Mouse (Mus musculus) lung, adult 2 months (tissue): ENCODE data around the gene Itga3. TPM values are rescaled to one million over a fixed set of nuclear protein-coding genes. Genes with fewer than 3 reads are reported as not detected.
A peak's percentile ranks its signal among the peaks of the same experiment; 100 is the strongest.

Source experiments
- DNase-seq: peaks from one replicate; pipeline ENCODE4 v3.0.0; 2022
- H3K4me1 ChIP-seq: fragments of 200-500 bp; 2 replicates; pipeline ENCODE4 v1.6.1; 2011; ENCODE audit warnings: low read length; ENCODE audit not compliant: control insufficient read depth, insufficient read depth
- H3K4me3 ChIP-seq: fragments of 200-500 bp; replicated peaks from 2 replicates; pipeline ENCODE3; 2011; ENCODE audit warnings: low read depth, mild to moderate bottlenecking, control low read depth, low read length; ENCODE audit errors: extremely low read depth
- CTCF ChIP-seq: fragments of 200-500 bp; IDR thresholded peaks from 2 replicates; pipeline ENCODE4 v1.5.1; 2011; ENCODE audit warnings: mild to moderate bottlenecking, low read length, control low read depth; ENCODE audit not compliant: insufficient read depth
- POLR2A ChIP-seq: fragments of 200-500 bp; IDR thresholded peaks from 2 replicates; pipeline ENCODE4 v1.6.1; 2011; ENCODE audit warnings: low read depth, mild to moderate bottlenecking, control low read depth, low read length, borderline replicate concordance; ENCODE audit errors: extremely low read depth
- WGBS: fragments of 180-500 bp; shearing (Covaris S2); methylation state at CpG from one replicate; pipeline ENCODE4 v1.1.7; 2018; 5-methylcytosine and 5-hydroxymethylcytosine counted together
- polyA plus RNA-seq: library from polyadenylated mRNA; depleted of rRNA; stranded (reverse); fragments of >200 nt; gene quantifications from 2 replicates; pipeline ENCODE4 v1.2.3, GENCODE M21; 2012

The Itga3 gene
- polyA plus RNA-seq, 1 experiment, result 181 TPM

GRCm38 (mm10) chr11:95046980-95047680 lies 29.5 kb downstream of the Itga3 start:
- H3K4me3 ChIP-seq, result no peak overlapping the region
- TF ChIP-seq CTCF, result peak; percentile 76
- no peak for TF ChIP-seq POLR2A
- 53% methylated on average over 9 of the region's 9 CpGs for WGBS
- peak; percentile 54 for DNase-seq
- H3K4me1 ChIP-seq, result no peaks in the 10 kb centered on the region

GRCm38 (mm10) chr11:95044185-95044870 lies 32.3 kb downstream of the Itga3 start:
- no peak for DNase-seq
- TF ChIP-seq POLR2A (no peak), CTCF (no peak)
- no peak overlapping the region for H3K4me3 ChIP-seq
- H3K4me1 ChIP-seq, result no peaks in the 10 kb centered on the region
- WGBS, result 72% methylated on average over 12 of the region's 13 CpGs

DNA sequence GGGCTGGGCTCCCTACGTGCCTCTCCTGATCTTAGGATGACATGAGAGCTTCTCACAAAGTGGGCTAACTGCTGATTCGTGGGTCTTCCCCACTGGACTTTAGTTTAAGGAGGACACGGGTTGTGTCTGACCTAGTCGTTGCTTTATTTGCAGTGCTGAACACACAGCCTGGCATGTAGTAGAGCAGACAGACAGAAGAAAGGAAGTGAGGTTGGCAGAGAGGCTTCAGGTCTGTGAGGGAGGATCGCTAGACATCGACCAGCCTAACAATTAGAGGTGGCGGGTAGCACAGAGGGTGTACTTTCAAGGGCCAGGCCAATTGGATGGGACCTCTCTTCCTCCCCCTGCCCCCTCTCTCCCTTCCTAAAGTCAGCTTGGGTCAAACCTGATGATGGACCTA lies 33.0 kb downstream of the Itga3 start:
- WGBS, result 58% methylated on average over 7 of the region's 7 CpGs
- H3K4me1 ChIP-seq, result no peaks in the 10 kb centered on the region
- no peak for DNase-seq
- H3K4me3 ChIP-seq, result no peak overlapping the region
- TF ChIP-seq CTCF (no peak), POLR2A (no peak)

GRCm38 (mm10) chr11:95043060-95043459 lies 33.5 kb downstream of the Itga3 start:
- H3K4me3 ChIP-seq, result no peak overlapping the region
- WGBS, result 74% methylated on average over 4 of the region's 4 CpGs
- no peak for DNase-seq
- H3K4me1 ChIP-seq, result no peaks in the 10 kb centered on the region
- no peak for TF ChIP-seq CTCF
- TF ChIP-seq POLR2A, result no peak

GRCm38 (mm10) chr11:95042096-95042495 lies 34.5 kb downstream of the Itga3 start:
- TF ChIP-seq POLR2A, result peak; percentile 68; the same call in 1 of the 2 replicates
- TF ChIP-seq CTCF, result peak; percentile 64
- Histone ChIP-seq H3K4me3 (peak overlapping the region; percentile 67), H3K4me1 (no peaks in the 10 kb centered on the region)
- WGBS, result 0% methylated on average over 11 of the region's 11 CpGs
- peak; percentile 78 for DNase-seq

- Histone ChIP-seq H3K4me1 (no peaks in the 10 kb centered on the region), H3K4me3 (peak within 1 kb of the TSS; percentile 84)
- peak; percentile 92 for DNase-seq
- under 1% methylated on average over 41 of the region's 41 CpGs for WGBS
- TF ChIP-seq POLR2A, result peak; percentile 89
- TF ChIP-seq CTCF, result no peak
Observed at GRCm38 (mm10) chr11:95041139-95041609, 35.4 kb downstream of the Itga3 start, which contains the start of gene Pdk2. Gene Pdk2 (minus strand): TSS chr11:95041354.

DNA sequence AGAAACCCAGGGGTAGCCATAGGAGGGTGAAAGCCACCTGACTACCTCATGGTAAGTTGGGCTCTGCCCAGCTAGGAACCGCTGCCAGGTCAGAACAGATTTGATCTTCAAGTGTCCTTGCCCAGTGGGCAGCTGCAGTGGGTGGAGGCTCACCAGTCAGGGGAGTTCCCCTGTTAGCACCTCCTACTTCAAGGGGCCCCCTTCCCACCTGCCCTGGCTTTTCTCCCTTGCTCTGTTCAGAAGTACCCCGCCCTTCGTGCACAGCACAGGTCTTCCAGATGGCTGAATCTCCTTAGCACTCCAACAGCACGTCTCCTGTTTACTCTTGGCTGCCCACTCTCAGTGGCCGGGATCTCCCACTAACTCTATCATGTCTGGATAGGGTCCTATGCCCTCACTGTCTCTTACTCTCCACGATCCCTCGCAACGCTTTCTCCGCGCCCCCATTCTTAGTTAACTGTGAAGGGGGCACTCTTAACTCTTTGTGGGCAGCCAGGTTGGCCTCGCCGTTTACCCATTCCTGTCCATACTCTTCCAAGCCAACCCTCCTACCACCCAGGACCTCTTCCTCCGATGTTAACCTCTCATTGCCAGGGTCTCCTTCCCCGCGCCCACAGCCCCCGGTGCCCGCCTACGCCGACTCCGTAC lies 36.0 kb downstream of the Itga3 start:
- Histone ChIP-seq H3K4me3 (peak overlapping the region; percentile 84), H3K4me1 (no peaks in the 10 kb centered on the region)
- TF ChIP-seq POLR2A (peak; percentile 50; the same call in 1 of the 2 replicates), CTCF (no peak)
- WGBS, result 2% methylated on average over 20 of the region's 20 CpGs
- peak; percentile 72 for DNase-seq

- 65% methylated on average over 4 of the region's 4 CpGs for WGBS
- no peak for DNase-seq
- H3K4me1 ChIP-seq, result no peaks in the 10 kb centered on the region
- no peak overlapping the region for H3K4me3 ChIP-seq
- TF ChIP-seq CTCF, result no peak
- TF ChIP-seq POLR2A, result no peak
Observed at GRCm38 (mm10) chr11:95039766-95040165, 36.8 kb downstream of the Itga3 start.
